In the genomic region with DNA sequence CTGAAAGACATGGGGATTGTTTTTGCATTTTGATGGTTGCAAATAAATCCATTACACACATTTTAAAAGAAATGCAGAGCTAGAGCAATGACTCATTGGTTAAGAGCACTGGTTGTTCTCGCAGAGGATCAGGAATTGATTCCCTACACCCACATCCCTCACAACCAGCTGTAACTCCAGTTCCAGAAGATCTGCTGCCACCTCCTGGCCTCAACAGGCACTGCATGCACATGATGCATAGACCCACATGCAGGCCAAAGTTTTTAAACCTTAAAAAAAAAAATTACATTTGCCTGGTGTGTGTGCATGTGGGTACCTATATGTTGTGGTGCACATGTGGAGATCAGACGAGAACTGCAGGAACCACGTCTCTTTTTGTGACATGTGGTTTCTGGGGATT, we compare ENCODE assay signal across 8 mouse cellular contexts. TPM values are rescaled to one million over a fixed set of nuclear protein-coding genes. Genes with fewer than 3 reads are reported as not detected.
DNase-seq lines count a peak whose midpoint lies in the region; ATAC-seq and TF ChIP-seq lines count a peak whose summit lies in the region.

No protein-coding gene starts in this region.

- H3K9me3 ChIP-seq in hindbrain, embryonic 10.5 days: no peaks in the 10 kb centered on the region
- no peaks in the 10 kb centered on the region; the same call in 1 of the 2 replicates for H3K9me3 ChIP-seq in hindbrain, embryonic 13.5 days
- no peaks in the 10 kb centered on the region for H3K9me3 ChIP-seq in ES-Bruce4 (replicated peaks; ENCODE audit: control insufficient read depth, insufficient read depth, low read length, poor library complexity, severe bottlenecking)

- no peaks in the 10 kb centered on the region for H3K27me3 ChIP-seq in hindbrain, embryonic 10.5 days (ENCODE audit: insufficient read depth, poor library complexity, severe bottlenecking)
- no peaks in the 10 kb centered on the region for H3K27me3 ChIP-seq in hindbrain, embryonic 13.5 days
- H3K27me3 ChIP-seq in ES-Bruce4 (ENCODE audit: control insufficient read depth, insufficient read depth, low read length, poor library complexity, severe bottlenecking): no peaks in the 10 kb centered on the region

- no peak overlapping the region for H3K4me2 ChIP-seq in hindbrain, embryonic 13.5 days

- no peak overlapping the region for H3K27ac ChIP-seq in hindbrain, embryonic 10.5 days
- no peak overlapping the region for H3K27ac ChIP-seq in hindbrain, embryonic 13.5 days
- H3K27ac ChIP-seq in ES-Bruce4 (ENCODE audit: insufficient read depth, low read length): no peak overlapping the region

- no peak overlapping the region for H3K9ac ChIP-seq in hindbrain, embryonic 13.5 days
- H3K9ac ChIP-seq in ES-Bruce4 (ENCODE audit: low read depth, poor library complexity, severe bottlenecking): no peak overlapping the region

- no peak for TF ChIP-seq POLR2A in ES-Bruce4 (IDR thresholded peaks at IDR 0.05; ENCODE audit: insufficient read depth, low read length)

- 73% methylated on average over 3 of the region's 3 CpGs for WGBS in hindbrain, embryonic 10.5 days
- WGBS in hindbrain, embryonic 13.5 days: 71% methylated on average over 3 of the region's 3 CpGs

- H3K4me3 ChIP-seq in hindbrain, embryonic 10.5 days: no peak overlapping the region
- H3K4me3 ChIP-seq in hindbrain, embryonic 13.5 days: no peak overlapping the region
- H3K4me3 ChIP-seq in ES-Bruce4 (ENCODE audit: low read depth, low read length): no peak overlapping the region

- intact Hi-C loops in heart, postnatal 25 days (cut with DNase I): no loop called here

- TF ChIP-seq CTCF in ES-Bruce4 (IDR thresholded peaks at IDR 0.05; ENCODE audit: low read depth, low read length): peak; percentile 82

- no peak for ATAC-seq in hindbrain, embryonic 13.5 days (ENCODE audit: low FRiP score)

- no peak for TF ChIP-seq EP300 in ES-Bruce4 (IDR thresholded peaks at IDR 0.05; ENCODE audit: insufficient read depth, low read depth, low read length)

- no peaks in the 10 kb centered on the region for H3K36me3 ChIP-seq in hindbrain, embryonic 10.5 days
- H3K36me3 ChIP-seq in hindbrain, embryonic 13.5 days: no peaks in the 10 kb centered on the region
- H3K36me3 ChIP-seq in ES-Bruce4 (ENCODE audit: control insufficient read depth, insufficient read depth, low read length, poor library complexity, severe bottlenecking): no peaks in the 10 kb centered on the region

- H3K4me1 ChIP-seq in hindbrain, embryonic 10.5 days (replicated peaks): no peaks in the 10 kb centered on the region
- no peaks in the 10 kb centered on the region for H3K4me1 ChIP-seq in hindbrain, embryonic 13.5 days (replicated peaks)
- H3K4me1 ChIP-seq in ES-Bruce4 (ENCODE audit: control insufficient read depth, insufficient read depth, low read length): no peaks in the 10 kb centered on the region

- peak; percentile 31 for DNase-seq in hindbrain, embryonic 10.5 days (ENCODE audit: low spot score)
- peak; percentile 47 for DNase-seq in 3T3-L1 (ENCODE audit: low read depth, low spot score)
- peak; percentile 33 for DNase-seq in embryo, embryonic 11 days
- peak; percentile 37 for DNase-seq in lung, postnatal 10 days
- DNase-seq in testis, postnatal 10 days (ENCODE audit: low spot score): peak; percentile 66
- DNase-seq in heart, postnatal 25 days (ENCODE audit: low spot score): no peak

RNA-seq across cellular contexts. Expression of gene Asgr2, which starts 17.7 kb away (rescaled TPM):
- 0.51 TPM in 1 of 2 replicates, not detected in the other for polyA plus RNA-seq in hindbrain, embryonic 10.5 days (2016; fragmentation: Nextera tagmentation; extraction: Ambion mirVana)
- not detected in 2 replicates for polyA plus RNA-seq in hindbrain, embryonic 13.5 days (2015; fragmentation: Nextera tagmentation; extraction: Ambion mirVana)
- polyA plus RNA-seq in ES-Bruce4 (2011; ENCODE audit: insufficient read depth, insufficient read length, low read depth, missing spikeins): not detected in 2 replicates
- total RNA-seq in heart, postnatal 25 days (2021): not detected

RNA-seq across cellular contexts. Expression of gene Mgl2, which starts 20.0 kb away (rescaled TPM):
- polyA plus RNA-seq in hindbrain, embryonic 10.5 days (2016; fragmentation: Nextera tagmentation; extraction: Ambion mirVana): not detected in 2 replicates
- polyA plus RNA-seq in hindbrain, embryonic 13.5 days (2015; fragmentation: Nextera tagmentation; extraction: Ambion mirVana): 0.88 and 0.95 TPM in 2 replicates
- polyA plus RNA-seq in ES-Bruce4 (2011; ENCODE audit: insufficient read depth, insufficient read length, low read depth, missing spikeins): 0.37 and 0.43 TPM in 2 replicates
- 1 to 10 TPM; 4.3 to 4.4 TPM for total RNA-seq in heart, postnatal 25 days (2021)

RNA-seq across cellular contexts. Expression of gene Clec10a, which starts 45.9 kb away (rescaled TPM):
- polyA plus RNA-seq in hindbrain, embryonic 10.5 days (2016; fragmentation: Nextera tagmentation; extraction: Ambion mirVana): 0.35 and 0.81 TPM in 2 replicates
- 0.47 and 1.3 TPM in 2 replicates for polyA plus RNA-seq in hindbrain, embryonic 13.5 days (2015; fragmentation: Nextera tagmentation; extraction: Ambion mirVana)
- polyA plus RNA-seq in ES-Bruce4 (2011; ENCODE audit: insufficient read depth, insufficient read length, low read depth, missing spikeins): not detected in 2 replicates
- total RNA-seq in heart, postnatal 25 days (2021): 1 to 10 TPM; 2.0 to 2.3 TPM

RNA-seq across cellular contexts. Expression of gene Asgr1, which starts 56.3 kb away (rescaled TPM):
- polyA plus RNA-seq in hindbrain, embryonic 10.5 days (2016; fragmentation: Nextera tagmentation; extraction: Ambion mirVana): 0.68 and 1.3 TPM in 2 replicates
- 1.5 and 1.7 TPM in 2 replicates for polyA plus RNA-seq in hindbrain, embryonic 13.5 days (2015; fragmentation: Nextera tagmentation; extraction: Ambion mirVana)
- polyA plus RNA-seq in ES-Bruce4 (2011; ENCODE audit: insufficient read depth, insufficient read length, low read depth, missing spikeins): not detected in 2 replicates
- not detected for total RNA-seq in heart, postnatal 25 days (2021)
